Mouse (Mus musculus): ENCODE measurements around the gene Gm29427. TPM values are rescaled to one million over a fixed set of nuclear protein-coding genes. Genes with fewer than 3 reads are reported as not detected.

Gm29427 gene
- not detected for polyA plus RNA-seq (2017; shearing (Covaris generic))

GRCm38 (mm10) chr1:130715561-130716217, at the start of gene Gm29427:
Gm29427 (minus strand) TSS chr1:130715799.

GRCm38 (mm10) chr1:130731741-130732337, 16.2 kb upstream of the Gm29427 start, which contains the start of gene AA986860:
AA986860 (plus strand) TSS chr1:130731976.

GRCm38 (mm10) chr1:130729153-130729552, 13.6 kb upstream of the Gm29427 start, which contains the start of gene Pfkfb2:
Pfkfb2 (minus strand) TSS chr1:130729253.

GRCm38 (mm10) chr1:130717291-130717871, 1.8 kb upstream of the Gm29427 start, which contains the start of gene Yod1:
Yod1 (plus strand) TSS chr1:130717327.

GRCm38 (mm10) chr1:130661454-130661853, 54.1 kb downstream of the Gm29427 start, which contains the start of gene C4bp:
C4bp (minus strand) TSS chr1:130661632.

GRCm38 (mm10) chr1:130629521-130629920, 86.1 kb downstream of the Gm29427 start, which contains the start of gene Zp3r:
Zp3r (minus strand) TSS chr1:130629621.

Other genes with a start within 250 kb of the Gm29427 start
- gene Zp3r, start 86.2 kb downstream of the Gm29427 start, polyA plus RNA-seq (2017; shearing (Covaris generic)) = under 1 TPM in 1 of 2 experiments, not detected in 1; 0.28 TPM
- gene C4bp, start 54.2 kb downstream of the Gm29427 start, polyA plus RNA-seq (2017; shearing (Covaris generic)) = under 1 TPM in 1 of 2 experiments, not detected in 1; 0.34 TPM
- gene Yod1, start 1.5 kb upstream of the Gm29427 start, polyA plus RNA-seq (2017; shearing (Covaris generic)) = 1 to 10 TPM; 5.3 to 5.8 TPM
- 1 to 10 TPM; 2.3 TPM for gene Pfkfb2, start 13.5 kb upstream of the Gm29427 start, polyA plus RNA-seq (2017; shearing (Covaris generic))
- under 1 TPM; 0.51 to 0.92 TPM for gene AA986860, start 16.2 kb upstream of the Gm29427 start, polyA plus RNA-seq (2017; shearing (Covaris generic))
- not detected for gene Fcamr, start 85.1 kb upstream of the Gm29427 start, polyA plus RNA-seq (2017; shearing (Covaris generic))
- gene Pigr, start 110.9 kb upstream of the Gm29427 start, polyA plus RNA-seq (2017; shearing (Covaris generic)) = not detected
- gene Fcmr, start 149.9 kb upstream of the Gm29427 start, polyA plus RNA-seq (2017; shearing (Covaris generic)) = 1 to 10 TPM; 4.6 to 6.9 TPM
- gene Il24, start 171.7 kb upstream of the Gm29427 start, polyA plus RNA-seq (2017; shearing (Covaris generic)) = not detected
- under 1 TPM in 1 of 2 experiments, not detected in 1; 0.26 TPM for gene Il20, start 195.7 kb upstream of the Gm29427 start, polyA plus RNA-seq (2017; shearing (Covaris generic))
- not detected for gene Il19, start 224.3 kb upstream of the Gm29427 start, polyA plus RNA-seq (2017; shearing (Covaris generic))

All from activated CD4-positive, CD25-positive, alpha-beta regulatory T cell (primary cell).